Mouse (Mus musculus) olfactory bulb, adult 2 months (tissue): ENCODE results near the gene Npnt.

ENCODE experiments used
- CTCF ChIP-seq: fragments of 200-500 bp; IDR thresholded peaks from 2 replicates; pipeline ENCODE4 v1.5.1; 2012; ENCODE audit warnings: low read depth, mild to moderate bottlenecking, low read length, moderate library complexity; ENCODE audit not compliant: insufficient read depth
- POLR2A ChIP-seq: fragments of 200-500 bp; IDR thresholded peaks from 2 replicates; pipeline ENCODE4 v1.6.1; 2012; ENCODE audit warnings: mild to moderate bottlenecking, low read depth, low read length, moderate library complexity; ENCODE audit not compliant: insufficient read depth

DNA sequence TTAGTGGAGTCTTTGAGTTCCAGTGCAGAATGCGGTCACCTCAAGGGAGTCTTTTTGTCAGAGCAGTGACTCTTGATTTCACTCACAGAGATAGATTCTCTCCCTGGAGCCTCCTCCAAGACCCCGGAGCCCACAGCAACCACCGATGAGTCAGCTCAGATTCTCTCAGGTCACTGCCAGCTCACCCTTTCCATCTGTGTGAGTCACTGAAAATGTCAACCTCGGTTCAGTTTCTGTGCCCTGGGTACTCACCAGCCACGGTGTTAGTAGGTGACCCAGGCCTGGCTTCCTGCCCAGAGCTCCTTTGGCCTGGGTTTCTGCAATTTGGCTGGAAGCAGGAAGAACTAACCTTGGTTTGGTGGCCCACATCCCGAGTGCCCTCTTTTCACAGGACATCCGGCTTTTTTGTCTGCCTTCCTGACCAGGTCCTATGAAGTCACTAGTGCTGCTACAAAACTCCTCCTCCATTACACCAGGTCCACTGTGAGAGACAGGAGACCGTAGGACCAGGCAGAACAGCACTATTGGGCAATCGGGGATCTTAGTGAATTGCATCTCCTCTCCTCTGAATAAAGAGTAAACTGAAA, 78.7 kb downstream of the Npnt start:
- no peak for TF ChIP-seq CTCF
- no peak for TF ChIP-seq POLR2A
